Mouse (Mus musculus) E14TG2a.4 (cell line): ENCODE measurements around the gene Med27.

Experiments used
- H3K27me3 ChIP-seq: 2 replicates; pipeline ENCODE4 v1.6.1; 2014; ENCODE audit warnings: low read length, control low read depth; ENCODE audit not compliant: insufficient read depth
- H3K36me3 ChIP-seq: 2 replicates; pipeline ENCODE4 v1.6.1; 2014; ENCODE audit warnings: low read length, control low read depth; ENCODE audit not compliant: insufficient read depth
- H3K4me1 ChIP-seq: replicated peaks from 2 replicates; pipeline ENCODE4 v1.6.1; 2014; ENCODE audit warnings: low read depth, low read length, control low read depth
- H3K4me3 ChIP-seq: replicated peaks from 2 replicates; pipeline ENCODE4 v1.5.1; 2014; ENCODE audit warnings: mild to moderate bottlenecking, low read length
- H3K9me3 ChIP-seq: 2 replicates; pipeline ENCODE4 v1.6.1; 2014; ENCODE audit warnings: low read length, control low read depth
- CTCF ChIP-seq: conservative IDR thresholded peaks from 2 replicates; pipeline ENCODE4 v1.5.1; 2014; ENCODE audit warnings: low read length
- NANOG ChIP-seq: IDR thresholded peaks from 2 replicates; pipeline ENCODE4 v1.6.1; 2014; ENCODE audit warnings: borderline replicate concordance, low read length, mixed read lengths
- POU5F1 ChIP-seq: IDR thresholded peaks from 2 replicates; pipeline ENCODE4 v1.6.1; 2014; ENCODE audit warnings: low read length, borderline replicate concordance

The Med27 gene

DNA sequence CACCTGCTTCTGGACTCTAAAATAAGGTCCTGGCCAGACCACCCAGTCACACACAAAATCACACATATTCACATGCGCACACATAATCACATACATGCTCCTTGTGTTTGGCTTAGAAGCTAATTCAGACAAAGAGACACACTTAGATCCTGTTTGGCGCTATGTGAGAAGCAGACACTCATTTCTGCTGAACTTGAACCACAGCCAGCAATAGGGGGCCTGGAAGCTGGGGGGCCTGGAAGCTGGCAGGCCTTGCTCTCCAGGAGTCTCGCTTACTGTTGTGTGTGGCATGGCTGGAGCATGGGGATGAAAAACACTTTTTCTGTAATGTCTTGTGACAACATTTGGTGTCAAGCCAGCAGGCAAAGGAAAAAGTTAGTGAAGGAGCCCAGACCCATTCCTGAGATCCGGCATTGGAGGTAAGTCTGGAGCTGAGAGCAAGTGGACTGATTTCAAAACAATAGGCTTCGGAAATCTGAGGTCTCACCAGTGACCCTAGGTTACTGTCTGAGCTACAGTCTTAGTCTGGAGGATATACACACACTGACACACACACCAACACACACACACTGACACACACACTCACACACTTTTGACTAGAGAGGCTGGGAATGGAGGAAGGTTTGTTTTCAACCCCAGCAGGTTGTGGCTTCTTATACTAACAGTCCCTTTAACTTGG is 189.1 kb downstream of the Med27 start:
- peaks cover 24% of the 10 kb centered on the region for H3K4me1 ChIP-seq
- TF ChIP-seq POU5F1: no peak
- no peak for TF ChIP-seq NANOG
- TF ChIP-seq CTCF: no peak
- no peaks in the 10 kb centered on the region for H3K9me3 ChIP-seq
- H3K27me3 ChIP-seq: peaks cover 22% of the 10 kb centered on the region
- no peak overlapping the region for H3K4me3 ChIP-seq
- H3K36me3 ChIP-seq: no peaks in the 10 kb centered on the region

DNA sequence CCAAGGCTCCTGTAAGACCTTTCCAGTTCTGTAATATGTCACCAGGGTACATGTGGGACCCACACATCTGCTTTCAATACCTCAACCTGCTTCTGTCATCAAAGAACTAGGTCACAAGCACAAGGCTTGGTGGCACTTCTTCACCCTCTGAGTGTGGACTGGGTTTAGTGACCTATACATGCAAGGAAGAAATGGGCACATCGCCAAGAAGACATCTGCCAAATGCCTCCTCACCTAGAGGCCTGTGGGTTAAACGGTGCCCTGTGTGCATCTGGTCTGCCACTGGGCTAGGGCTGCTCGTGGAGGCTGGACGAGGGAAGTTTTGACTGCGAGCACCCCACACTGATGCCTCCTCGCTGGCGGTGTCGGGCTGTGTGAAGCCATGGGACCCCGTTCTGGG is 189.9 kb downstream of the Med27 start:
- no peak for TF ChIP-seq NANOG
- TF ChIP-seq CTCF: no peak
- TF ChIP-seq POU5F1: no peak
- Histone ChIP-seq H3K9me3 (no peaks in the 10 kb centered on the region), H3K4me1 (peaks cover 24% of the 10 kb centered on the region), H3K4me3 (peak overlapping the region; percentile 32; the same call in 1 of the 2 replicates), H3K27me3 (peaks cover 27% of the 10 kb centered on the region), H3K36me3 (no peaks in the 10 kb centered on the region)

DNA sequence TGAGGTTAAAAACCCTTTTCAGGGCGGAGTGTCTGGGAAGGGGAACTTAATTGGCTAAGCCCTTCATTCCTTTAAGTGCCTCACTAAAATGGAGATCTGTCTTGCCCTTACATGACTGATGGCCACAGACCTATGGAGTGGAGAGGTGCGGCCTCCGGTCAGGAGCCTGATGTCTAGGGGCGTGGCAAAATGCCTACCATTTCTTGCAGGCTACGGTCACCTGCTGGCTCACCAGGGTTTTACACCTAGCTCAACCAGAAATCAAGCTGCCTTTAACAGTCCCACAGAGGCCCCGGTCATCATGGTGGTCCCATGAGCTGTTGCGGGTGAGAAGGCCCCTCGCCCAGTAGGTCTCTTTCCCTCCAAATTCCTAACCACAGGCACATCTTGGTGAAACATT is 190.7 kb downstream of the Med27 start:
- Histone ChIP-seq H3K36me3 (no peaks in the 10 kb centered on the region), H3K9me3 (no peaks in the 10 kb centered on the region), H3K4me3 (no peak overlapping the region), H3K27me3 (peaks cover 27% of the 10 kb centered on the region), H3K4me1 (peaks cover 24% of the 10 kb centered on the region)
- TF ChIP-seq NANOG: no peak
- TF ChIP-seq CTCF: peak; percentile 11; the same call in 1 of the 2 replicates

DNA sequence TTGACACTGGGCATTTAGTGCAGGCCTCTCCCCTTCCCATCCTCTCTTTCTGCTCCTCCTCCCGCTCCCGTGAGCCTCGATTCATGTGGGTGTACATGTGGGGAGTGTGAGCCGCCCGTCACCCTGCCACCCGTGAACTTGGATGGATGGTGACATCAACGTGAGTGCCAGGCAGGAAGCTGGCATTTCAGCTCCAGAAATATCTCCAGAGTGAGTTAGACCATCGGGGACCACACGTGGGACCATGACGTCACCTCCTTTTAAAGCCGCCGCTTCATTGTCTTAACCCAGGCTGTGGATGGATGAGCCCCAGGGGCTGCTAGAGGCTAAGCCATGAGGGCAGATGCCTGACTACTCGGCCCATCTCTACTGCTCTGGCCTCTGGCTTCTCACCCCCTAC is 195.4 kb downstream of the Med27 start:
- TF ChIP-seq NANOG (no peak), CTCF (no peak), POU5F1 (no peak)
- Histone ChIP-seq H3K27me3 (peaks cover 44% of the 10 kb centered on the region), H3K4me1 (peaks cover 36% of the 10 kb centered on the region), H3K9me3 (no peaks in the 10 kb centered on the region), H3K4me3 (no peak overlapping the region), H3K36me3 (no peaks in the 10 kb centered on the region)

DNA sequence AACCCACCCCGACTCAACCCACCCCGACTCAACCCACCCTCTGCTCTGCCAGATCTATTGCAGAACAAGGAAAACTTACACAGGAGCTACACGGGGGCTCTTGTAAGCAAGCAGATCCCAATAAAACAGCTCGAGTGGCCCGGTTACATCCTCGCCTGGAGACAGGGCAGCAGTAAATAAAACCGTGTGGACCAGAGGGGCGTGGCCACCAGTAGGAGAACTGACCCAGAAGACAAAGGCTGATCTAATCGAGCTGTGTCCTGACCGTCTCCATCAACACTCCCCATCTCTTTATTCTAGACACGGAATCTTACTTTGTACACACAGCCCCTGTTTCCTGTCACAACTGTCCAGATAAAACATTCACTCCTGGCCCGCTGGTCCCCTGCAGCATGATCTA is 200.0 kb downstream of the Med27 start:
- Histone ChIP-seq H3K9me3 (no peaks in the 10 kb centered on the region), H3K4me1 (peaks cover 25% of the 10 kb centered on the region), H3K4me3 (no peak overlapping the region), H3K27me3 (peaks cover 21% of the 10 kb centered on the region), H3K36me3 (no peaks in the 10 kb centered on the region)
- TF ChIP-seq POU5F1 (no peak), NANOG (no peak), CTCF (no peak)

DNA sequence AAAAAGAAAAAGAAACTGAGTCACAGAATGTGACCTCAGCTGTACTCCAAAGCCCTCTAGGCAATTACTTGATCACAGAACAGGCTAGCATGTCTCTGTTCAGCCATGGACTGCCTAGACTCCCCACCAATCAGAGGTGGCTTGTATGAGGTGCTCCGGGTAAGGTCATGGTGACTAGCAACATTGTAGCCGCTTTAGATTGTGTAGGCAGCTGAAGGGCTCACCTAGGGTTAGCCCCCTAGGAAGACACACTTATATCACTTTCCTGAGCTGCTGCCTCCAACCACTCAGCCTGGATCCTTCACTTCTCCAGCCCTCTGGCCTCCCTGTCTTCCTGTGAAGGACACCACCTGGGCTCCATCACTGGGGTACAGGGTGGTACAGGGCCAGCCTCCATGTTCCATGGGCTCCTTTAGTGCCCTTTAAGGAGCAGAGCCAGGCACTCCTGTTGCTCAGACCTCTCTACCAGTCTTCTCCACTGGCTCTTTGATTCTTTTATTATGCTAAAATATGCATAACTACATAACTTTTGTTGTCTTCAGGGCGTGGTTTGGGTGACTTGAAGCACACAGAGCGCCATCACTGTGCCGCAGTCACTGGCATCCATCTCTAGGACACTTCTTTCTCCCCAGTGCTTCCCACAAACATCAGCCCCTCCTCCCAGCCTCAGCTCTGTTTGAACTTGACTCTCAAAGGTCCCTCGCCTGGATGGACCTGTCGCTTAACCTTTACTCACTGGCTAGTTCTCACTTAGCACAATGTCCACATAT is 205.4 kb downstream of the Med27 start:
- 0 out of 2 replicates have a peak overlapping the region, but pooled peaks have one; percentile 10 for H3K4me3 ChIP-seq
- 0 out of 2 replicates have a peak, but pooled peaks have one; percentile 34 for TF ChIP-seq POU5F1
- no peak for TF ChIP-seq NANOG
- TF ChIP-seq CTCF: no peak

DNA sequence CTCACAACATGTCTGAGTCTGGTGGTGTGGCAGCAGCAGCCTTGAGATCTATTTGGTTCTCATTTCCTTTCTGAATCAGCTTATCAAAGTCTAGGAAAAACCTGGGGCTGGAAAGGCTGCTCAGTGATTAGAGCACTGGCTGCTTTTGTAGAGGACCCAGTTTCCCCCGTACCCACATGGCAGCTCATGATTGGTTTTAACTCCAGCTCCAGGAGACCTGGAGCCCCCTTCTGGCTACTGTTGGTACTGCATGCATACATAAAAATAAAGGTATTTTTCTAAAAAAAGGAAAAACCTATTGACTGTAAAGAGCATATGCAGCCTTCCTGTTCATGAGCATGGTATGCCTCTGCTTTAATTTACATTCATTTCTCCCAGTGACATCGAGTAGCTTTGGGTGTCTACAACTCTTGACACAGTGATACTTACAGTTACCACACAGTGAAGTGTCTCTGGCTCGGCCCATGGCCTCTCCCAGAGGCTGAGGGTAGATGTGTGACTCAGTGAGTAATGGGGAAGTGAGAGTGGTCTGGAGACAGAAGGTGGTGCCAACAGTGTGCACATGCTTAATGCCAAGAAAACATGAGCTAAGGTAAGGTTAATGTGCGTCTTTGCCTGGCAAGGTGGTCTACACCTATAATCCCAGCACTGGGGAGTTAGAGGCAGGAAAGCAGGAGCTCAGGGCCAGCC is 207.5 kb downstream of the Med27 start:
- Histone ChIP-seq H3K36me3 (no peaks in the 10 kb centered on the region), H3K4me3 (no peak overlapping the region), H3K4me1 (peaks cover 41% of the 10 kb centered on the region), H3K27me3 (peaks cover 3% of the 10 kb centered on the region; the same call in 1 of the 2 replicates), H3K9me3 (no peaks in the 10 kb centered on the region)
- TF ChIP-seq CTCF (peak; percentile 82), POU5F1 (no peak)

More for the DNA sequence above, 205.4 kb downstream of the Med27 start:
- H3K36me3 ChIP-seq: no peaks in the 10 kb centered on the region
- peaks cover 34% of the 10 kb centered on the region for H3K4me1 ChIP-seq
- no peaks in the 10 kb centered on the region for H3K9me3 ChIP-seq
- peaks cover 3% of the 10 kb centered on the region; the same call in 1 of the 2 replicates for H3K27me3 ChIP-seq

DNA sequence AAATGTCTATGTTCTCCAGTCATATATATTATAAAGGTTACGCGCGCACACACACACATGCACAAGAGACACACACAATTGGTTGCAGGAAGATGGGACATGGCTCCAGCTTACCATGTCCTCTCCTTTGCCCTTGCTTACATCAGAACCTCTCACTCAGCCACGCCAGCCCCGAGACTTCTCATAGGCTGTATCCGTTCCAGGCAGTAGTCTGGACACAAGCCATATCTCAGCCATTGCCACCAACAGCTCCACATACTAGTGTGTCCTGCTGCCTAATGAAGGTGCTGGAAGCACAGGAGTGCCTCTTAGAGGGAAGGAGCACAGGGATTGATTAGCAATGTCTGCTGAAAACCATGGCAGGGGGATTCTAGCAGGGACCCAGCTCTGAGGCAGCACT is 211.9 kb downstream of the Med27 start:
- TF ChIP-seq POU5F1 (no peak), NANOG (no peak), CTCF (no peak)
- Histone ChIP-seq H3K4me1 (peaks cover 23% of the 10 kb centered on the region), H3K9me3 (no peaks in the 10 kb centered on the region), H3K4me3 (no peak overlapping the region), H3K36me3 (no peaks in the 10 kb centered on the region), H3K27me3 (peaks cover 17% of the 10 kb centered on the region)
